9 mouse cellular contexts compared by ENCODE assay signal in genomic region chr15:79438816-79439215, GRCm38 (mm10). TPM values are rescaled to one million over a fixed set of nuclear protein-coding genes. Genes with fewer than 3 reads are reported as not detected.
DNase-seq lines count a peak whose midpoint lies in the region; ATAC-seq and TF ChIP-seq lines count a peak whose summit lies in the region.
"Had no signal": no experiment of that assay in that cellular context is flagged by ENCODE, and none has a peak within 500 bp of the region (broad histone marks: within the 10 kb centered on the region; RNA-seq: fewer than 3 reads in every experiment).

No protein-coding gene starts in this region.

- H3K4me2 ChIP-seq in embryonic facial prominence, embryonic 15.5 days (replicated peaks): peak overlapping the region; percentile 33; the same call in 1 of the 2 replicates
- H3K4me2 ChIP-seq in hindbrain, embryonic 13.5 days: peak overlapping the region; percentile 99
- H3K4me2 ChIP-seq in myocyte (ENCODE audit: low read depth): peak overlapping the region; percentile 48

- H3ac ChIP-seq in myocyte (ENCODE audit: control insufficient read depth, insufficient read length): no peak overlapping the region

- peaks cover 48% of the 10 kb centered on the region for H3K36me3 ChIP-seq in embryonic facial prominence, embryonic 15.5 days
- H3K36me3 ChIP-seq in hindbrain, embryonic 13.5 days: peaks cover 50% of the 10 kb centered on the region
- H3K36me3 ChIP-seq in myocyte (ENCODE audit: control insufficient read depth, insufficient read depth): peaks cover 13% of the 10 kb centered on the region

- TF ChIP-seq POLR2A in myocyte (IDR thresholded peaks at IDR 0.05; ENCODE audit: insufficient read length, low read depth): no peak

- peaks cover 77% of the 10 kb centered on the region for H3K4me1 ChIP-seq in embryonic facial prominence, embryonic 15.5 days
- H3K4me1 ChIP-seq in hindbrain, embryonic 13.5 days (replicated peaks): peaks cover 78% of the 10 kb centered on the region

- H3K9me3 ChIP-seq in embryonic facial prominence, embryonic 15.5 days (replicated peaks): no peaks in the 10 kb centered on the region
- no peaks in the 10 kb centered on the region for H3K9me3 ChIP-seq in hindbrain, embryonic 13.5 days

- ATAC-seq in embryonic facial prominence, embryonic 15.5 days (ENCODE audit: insufficient number of reproducible peaks, low FRiP score, low TSS enrichment, low read depth): no peak
- no peak for ATAC-seq in hindbrain, embryonic 13.5 days (ENCODE audit: low FRiP score)

- H3K4me3 ChIP-seq in layer of hippocampus, adult 2 months: no peak overlapping the region
- peak overlapping the region; percentile 11; the same call in 1 of the 2 replicates for H3K4me3 ChIP-seq in embryonic facial prominence, embryonic 15.5 days (replicated peaks)
- H3K4me3 ChIP-seq in hindbrain, embryonic 13.5 days: peak overlapping the region; percentile 90
- H3K4me3 ChIP-seq in myocyte: no peak overlapping the region

- WGBS in embryonic facial prominence, embryonic 15.5 days: 65% methylated on average over 8 of the region's 8 CpGs
- 85% methylated on average over 8 of the region's 8 CpGs for WGBS in hindbrain, embryonic 13.5 days

- no peak for DNase-seq in layer of hippocampus, adult 2 months (ENCODE audit: low spot score in 2 of 2)
- no peak for DNase-seq in layer of hippocampus, adult 9-10 months (ENCODE audit: low spot score)
- DNase-seq in retina, embryonic 14.5 days (ENCODE audit: low spot score): no peak
- DNase-seq in spleen, postnatal 14 days (ENCODE audit: low spot score in 2 of 2): no peak
- DNase-seq: cerebellum, adult 11-12 months; right cerebral cortex, postnatal 4 days had no signal

- no peak for TF ChIP-seq CTCF in layer of hippocampus, adult 2 months (conservative IDR thresholded peaks at IDR 0.05)

- H3K27me3 ChIP-seq in embryonic facial prominence, embryonic 15.5 days: no peaks in the 10 kb centered on the region
- H3K27me3 ChIP-seq in hindbrain, embryonic 13.5 days: no peaks in the 10 kb centered on the region
- H3K27me3 ChIP-seq in myocyte (ENCODE audit: control insufficient read depth, insufficient read depth, insufficient read length): no peaks in the 10 kb centered on the region

- H3K9ac ChIP-seq in embryonic facial prominence, embryonic 15.5 days: no peak overlapping the region
- H3K9ac ChIP-seq in hindbrain, embryonic 13.5 days: peak overlapping the region; percentile 100

- H3K79me2 ChIP-seq in myocyte (ENCODE audit: control insufficient read depth, insufficient read depth): peaks cover 75% of the 10 kb centered on the region

- peak overlapping the region; percentile 43; the same call in 1 of the 2 replicates for H3K27ac ChIP-seq in layer of hippocampus, adult 2 months
- peak overlapping the region; percentile 67; the same call in 1 of the 2 replicates for H3K27ac ChIP-seq in embryonic facial prominence, embryonic 15.5 days (replicated peaks)
- 0 out of 2 replicates have a peak overlapping the region, but pooled peaks have one; percentile 44 for H3K27ac ChIP-seq in hindbrain, embryonic 13.5 days

TF ChIP-seq in myocyte, 11 proteins besides CTCF, POLR2A, EP300 and RAD21:
- TF ChIP-seq SRF (IDR thresholded peaks at IDR 0.05; ENCODE audit: control insufficient read depth, insufficient read length, low read depth): no peak

RNA-seq across cellular contexts. Expression of gene Csnk1e, which starts 16.6 kb away (rescaled TPM):
- total RNA-seq in layer of hippocampus, adult 2 months (2021): 100 to 1,000 TPM; 104 to 108 TPM
- polyA plus RNA-seq in embryonic facial prominence, embryonic 15.5 days (2015; fragmentation: Nextera tagmentation; extraction: Ambion mirVana): 113 and 117 TPM in 2 replicates
- polyA plus RNA-seq in hindbrain, embryonic 13.5 days (2015; fragmentation: Nextera tagmentation; extraction: Ambion mirVana): 231 and 245 TPM in 2 replicates
- polyA plus RNA-seq in myocyte (2012; fragmentation: generic; extraction: Trizol): 116 TPM

RNA-seq across cellular contexts. Expression of gene Tmem184b, which starts 35.4 kb away (rescaled TPM):
- total RNA-seq in layer of hippocampus, adult 2 months (2021): 10 to 100 TPM; 53.6 to 56.0 TPM
- 87.4 and 92.8 TPM in 2 replicates for polyA plus RNA-seq in embryonic facial prominence, embryonic 15.5 days (2015; fragmentation: Nextera tagmentation; extraction: Ambion mirVana)
- 37.7 and 39.2 TPM in 2 replicates for polyA plus RNA-seq in hindbrain, embryonic 13.5 days (2015; fragmentation: Nextera tagmentation; extraction: Ambion mirVana)
- 110 TPM for polyA plus RNA-seq in myocyte (2012; fragmentation: generic; extraction: Trizol)

Comparison
In these comparisons a context has a peak if more than half of its experiments do, and no peak if none do; other contexts are left out.
1. H3K4me3 ChIP-seq: peak in embryonic facial prominence, embryonic 15.5 days (single experiment) and hindbrain, embryonic 13.5 days (single experiment); none in layer of hippocampus, adult 2 months (single experiment) and myocyte (single experiment).
2. H3K4me2 ChIP-seq: peak in every context shown above with its lines; median percentile 99 in hindbrain, embryonic 13.5 days; 48 in myocyte; 33 in embryonic facial prominence, embryonic 15.5 days.
3. Peak in every context shown above with its lines, with median percentiles within 50 percentile points of each other: H3K27ac ChIP-seq.